Mouse (Mus musculus): ENCODE measurements around the gene Trio. TPM values are rescaled to one million over a fixed set of nuclear protein-coding genes. Genes with fewer than 3 reads are reported as not detected.

The Trio gene
- polyA plus RNA-seq, 1 experiment = 149 TPM

- TF ChIP-seq POLR2A (IDR thresholded peaks at IDR 0.05; ENCODE audit: extremely low read depth, insufficient read depth, low read length) (no peak), CTCF (IDR thresholded peaks at IDR 0.05; ENCODE audit: extremely low read depth, insufficient read depth, low read length) (no peak)
- no peak overlapping the region for H3K4me3 ChIP-seq (ENCODE audit: insufficient read depth, low read length)
These were observed 156.6 kb downstream of the Trio start for GRCm38 (mm10) chr15:27869001-27869400.

DNA sequence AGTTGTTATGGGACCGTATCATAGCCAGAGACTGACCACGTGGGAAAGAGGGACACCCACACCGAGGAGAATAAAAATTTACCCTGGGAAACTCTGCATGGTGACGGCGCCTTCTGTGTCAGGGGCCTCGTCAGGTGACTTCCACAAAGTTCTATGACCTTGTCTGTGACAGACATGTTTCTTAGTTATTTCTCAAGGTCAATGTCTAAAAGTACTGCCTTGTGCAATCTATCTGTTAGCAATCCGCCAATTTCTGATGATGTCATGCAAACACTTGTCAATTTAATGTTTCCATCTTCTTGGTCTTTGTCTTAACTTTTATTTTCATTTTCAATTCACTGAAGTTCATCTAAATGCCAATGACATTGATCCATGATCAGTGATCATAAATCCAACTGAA, 157.8 kb downstream of the Trio start:
- TF ChIP-seq POLR2A (IDR thresholded peaks at IDR 0.05; ENCODE audit: extremely low read depth, insufficient read depth, low read length) (no peak), CTCF (IDR thresholded peaks at IDR 0.05; ENCODE audit: extremely low read depth, insufficient read depth, low read length) (no peak)
- H3K4me1 ChIP-seq (ENCODE audit: control insufficient read depth, insufficient read depth, low read length) = peaks cover 3% of the 10 kb centered on the region; the same call in 1 of the 2 replicates
- no peak overlapping the region for H3K4me3 ChIP-seq (ENCODE audit: insufficient read depth, low read length)
- no peak overlapping the region for H3K27ac ChIP-seq (ENCODE audit: insufficient read depth, low read length)

More at GRCm38 (mm10) chr15:27869001-27869400, 156.6 kb downstream of the Trio start:
- Histone ChIP-seq H3K4me1 (ENCODE audit: control insufficient read depth, insufficient read depth, low read length) (peaks cover 3% of the 10 kb centered on the region; the same call in 1 of the 2 replicates), H3K27ac (ENCODE audit: insufficient read depth, low read length) (no peak overlapping the region)

DNA sequence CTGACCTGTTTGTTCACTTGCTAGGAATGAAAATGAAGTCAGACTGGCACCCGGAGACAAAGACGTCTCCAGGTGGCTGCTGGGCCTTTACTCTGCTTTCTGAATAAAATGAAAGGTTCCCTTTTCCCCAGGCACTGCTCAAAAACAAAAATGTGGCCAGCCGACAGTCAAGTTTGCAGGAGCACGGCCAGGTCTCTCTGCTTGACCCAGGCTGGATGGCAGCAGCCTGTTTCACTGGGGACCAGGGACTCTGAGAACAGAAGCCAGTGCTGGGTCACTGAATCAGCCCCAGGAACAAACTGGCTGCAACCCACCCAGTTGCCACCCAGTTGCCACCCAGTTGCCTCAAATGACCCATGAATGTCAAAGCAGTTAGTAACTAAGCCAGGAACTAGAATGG, 159.2 kb downstream of the Trio start:
- H3K4me1 ChIP-seq (ENCODE audit: control insufficient read depth, insufficient read depth, low read length) = peaks cover 6% of the 10 kb centered on the region
- no peak for TF ChIP-seq POLR2A (IDR thresholded peaks at IDR 0.05; ENCODE audit: extremely low read depth, insufficient read depth, low read length)
- no peak for TF ChIP-seq CTCF (IDR thresholded peaks at IDR 0.05; ENCODE audit: extremely low read depth, insufficient read depth, low read length)
- no peak overlapping the region for H3K4me3 ChIP-seq (ENCODE audit: insufficient read depth, low read length)
- H3K27ac ChIP-seq (ENCODE audit: insufficient read depth, low read length) = no peak overlapping the region

GRCm38 (mm10) chr15:27866053-27866452, 159.6 kb downstream of the Trio start:
- Histone ChIP-seq H3K4me1 (ENCODE audit: control insufficient read depth, insufficient read depth, low read length) (peaks cover 8% of the 10 kb centered on the region), H3K4me3 (ENCODE audit: insufficient read depth, low read length) (no peak overlapping the region), H3K27ac (ENCODE audit: insufficient read depth, low read length) (no peak overlapping the region)
- TF ChIP-seq CTCF (IDR thresholded peaks at IDR 0.05; ENCODE audit: extremely low read depth, insufficient read depth, low read length) (no peak), POLR2A (IDR thresholded peaks at IDR 0.05; ENCODE audit: extremely low read depth, insufficient read depth, low read length) (no peak)

- TF ChIP-seq CTCF (IDR thresholded peaks at IDR 0.05; ENCODE audit: extremely low read depth, insufficient read depth, low read length) = no peak
- no peak for TF ChIP-seq POLR2A (IDR thresholded peaks at IDR 0.05; ENCODE audit: extremely low read depth, insufficient read depth, low read length)
These were observed 161.3 kb downstream of the Trio start for GRCm38 (mm10) chr15:27864397-27864796.

GRCm38 (mm10) chr15:27862949-27863348, 162.7 kb downstream of the Trio start:
- no peak overlapping the region for H3K27ac ChIP-seq (ENCODE audit: insufficient read depth, low read length)
- H3K4me3 ChIP-seq (ENCODE audit: insufficient read depth, low read length) = no peak overlapping the region
- no peak for TF ChIP-seq POLR2A (IDR thresholded peaks at IDR 0.05; ENCODE audit: extremely low read depth, insufficient read depth, low read length)
- TF ChIP-seq CTCF (IDR thresholded peaks at IDR 0.05; ENCODE audit: extremely low read depth, insufficient read depth, low read length) = no peak
- H3K4me1 ChIP-seq (ENCODE audit: control insufficient read depth, insufficient read depth, low read length) = peaks cover 13% of the 10 kb centered on the region

More at GRCm38 (mm10) chr15:27864397-27864796, 161.3 kb downstream of the Trio start:
- Histone ChIP-seq H3K4me3 (ENCODE audit: insufficient read depth, low read length) (no peak overlapping the region), H3K27ac (ENCODE audit: insufficient read depth, low read length) (no peak overlapping the region), H3K4me1 (ENCODE audit: control insufficient read depth, insufficient read depth, low read length) (peaks cover 15% of the 10 kb centered on the region)

- no peak overlapping the region for H3K4me3 ChIP-seq (ENCODE audit: insufficient read depth, low read length)
- TF ChIP-seq POLR2A (IDR thresholded peaks at IDR 0.05; ENCODE audit: extremely low read depth, insufficient read depth, low read length) = no peak
- no peak for TF ChIP-seq CTCF (IDR thresholded peaks at IDR 0.05; ENCODE audit: extremely low read depth, insufficient read depth, low read length)
- H3K27ac ChIP-seq (ENCODE audit: insufficient read depth, low read length) = no peak overlapping the region
- peaks cover 19% of the 10 kb centered on the region for H3K4me1 ChIP-seq (ENCODE audit: control insufficient read depth, insufficient read depth, low read length)
These were observed 165.2 kb downstream of the Trio start for GRCm38 (mm10) chr15:27860439-27860838.

GRCm38 (mm10) chr15:27859590-27859989, 166.1 kb downstream of the Trio start:
- H3K27ac ChIP-seq (ENCODE audit: insufficient read depth, low read length) = no peak overlapping the region
- H3K4me1 ChIP-seq (ENCODE audit: control insufficient read depth, insufficient read depth, low read length) = peaks cover 19% of the 10 kb centered on the region
- no peak for TF ChIP-seq POLR2A (IDR thresholded peaks at IDR 0.05; ENCODE audit: extremely low read depth, insufficient read depth, low read length)
- TF ChIP-seq CTCF (IDR thresholded peaks at IDR 0.05; ENCODE audit: extremely low read depth, insufficient read depth, low read length) = peak; percentile 39
- no peak overlapping the region for H3K4me3 ChIP-seq (ENCODE audit: insufficient read depth, low read length)

GRCm38 (mm10) chr15:27859115-27859514, 166.5 kb downstream of the Trio start:
- Histone ChIP-seq H3K27ac (ENCODE audit: insufficient read depth, low read length) (no peak overlapping the region), H3K4me3 (ENCODE audit: insufficient read depth, low read length) (no peak overlapping the region), H3K4me1 (ENCODE audit: control insufficient read depth, insufficient read depth, low read length) (peaks cover 19% of the 10 kb centered on the region)
- no peak for TF ChIP-seq CTCF (IDR thresholded peaks at IDR 0.05; ENCODE audit: extremely low read depth, insufficient read depth, low read length)

- H3K4me1 ChIP-seq (ENCODE audit: control insufficient read depth, insufficient read depth, low read length) = peaks cover 19% of the 10 kb centered on the region
- no peak overlapping the region for H3K4me3 ChIP-seq (ENCODE audit: insufficient read depth, low read length)
- TF ChIP-seq CTCF (IDR thresholded peaks at IDR 0.05; ENCODE audit: extremely low read depth, insufficient read depth, low read length) (no peak), POLR2A (IDR thresholded peaks at IDR 0.05; ENCODE audit: extremely low read depth, insufficient read depth, low read length) (no peak)
- H3K27ac ChIP-seq (ENCODE audit: insufficient read depth, low read length) = no peak overlapping the region
These were observed 167.3 kb downstream of the Trio start for GRCm38 (mm10) chr15:27858179-27858819.
